Comparison of ENCODE assay signal across 9 mouse cellular contexts in the genomic region with DNA sequence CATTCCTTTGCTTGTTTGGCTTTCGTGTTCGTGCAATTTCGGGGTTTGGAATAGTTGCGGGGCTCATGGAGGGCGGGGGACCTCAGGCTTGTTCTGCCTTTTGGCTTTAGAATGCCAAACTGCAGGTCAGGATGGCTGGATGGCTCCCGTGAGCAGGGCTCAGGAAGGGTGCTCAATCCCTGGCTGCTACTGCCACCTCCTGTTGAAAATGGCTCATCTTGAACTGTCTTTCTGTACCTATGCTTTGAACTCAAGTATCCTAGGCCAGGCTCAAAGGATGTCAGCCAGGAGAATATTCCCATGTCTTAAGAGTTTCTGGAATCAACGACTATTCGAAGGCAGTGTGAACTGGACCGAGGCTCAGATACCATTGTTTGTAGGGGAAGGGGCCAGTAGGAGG.
A peak's percentile ranks its signal among the peaks of the same experiment; 100 is the strongest.
DNase-seq lines count a peak whose midpoint lies in the region; ATAC-seq and TF ChIP-seq lines count a peak whose summit lies in the region.
"Had no signal": no experiment of that assay in that cellular context is flagged by ENCODE, and none has a peak within 500 bp of the region (broad histone marks: within the 10 kb centered on the region; RNA-seq: fewer than 3 reads in every experiment).

No protein-coding gene starts in this region.

- 72% methylated on average over 9 of the region's 9 CpGs for WGBS in hindbrain, embryonic 11.5 days
- WGBS in hindbrain, embryonic 12.5 days, result 75% methylated on average over 9 of the region's 9 CpGs
- WGBS in lung, embryonic 14.5 days, result 49% methylated on average over 9 of the region's 9 CpGs

- H3K9ac ChIP-seq in hindbrain, embryonic 11.5 days (ENCODE audit: low read depth, low read length), result no peak overlapping the region
- no peak overlapping the region for H3K9ac ChIP-seq in hindbrain, embryonic 12.5 days
- no peak overlapping the region for H3K9ac ChIP-seq in lung, embryonic 14.5 days
- H3K9ac ChIP-seq: limb, embryonic 13.5 days had no signal

- H3K4me3 ChIP-seq in hindbrain, embryonic 11.5 days (ENCODE audit: low read depth, low read length), result no peak overlapping the region
- H3K4me3 ChIP-seq in hindbrain, embryonic 12.5 days, result no peak overlapping the region
- no peak overlapping the region for H3K4me3 ChIP-seq in lung, embryonic 14.5 days (ENCODE audit: low read depth, low read length)
- H3K4me3 ChIP-seq: limb, embryonic 13.5 days had no signal

- ATAC-seq in hindbrain, embryonic 11.5 days (ENCODE audit: low FRiP score), result no peak
- no peak for ATAC-seq in hindbrain, embryonic 12.5 days (ENCODE audit: low FRiP score)
- peak; percentile 76; the same call in 1 of the 2 replicates for ATAC-seq in lung, embryonic 14.5 days (ENCODE audit: insufficient read depth)
- no peak for ATAC-seq in erythroblast, adult 5-6 weeks (replicated peaks; ENCODE audit: low FRiP score, poor library complexity, severe bottlenecking)

- TF ChIP-seq CTCF in lung, embryonic 14.5 days (IDR thresholded peaks at IDR 0.05; ENCODE audit: low read depth), result peak; percentile 68

- no peak overlapping the region for H3K4me2 ChIP-seq in hindbrain, embryonic 11.5 days (replicated peaks; ENCODE audit: low read depth, low read length)
- H3K4me2 ChIP-seq in hindbrain, embryonic 12.5 days (replicated peaks), result no peak overlapping the region
- no peak overlapping the region for H3K4me2 ChIP-seq in lung, embryonic 14.5 days
- H3K4me2 ChIP-seq: limb, embryonic 13.5 days had no signal

- no peak overlapping the region for H3K27ac ChIP-seq in hindbrain, embryonic 11.5 days (ENCODE audit: low read depth, low read length)
- H3K27ac ChIP-seq in hindbrain, embryonic 12.5 days, result no peak overlapping the region
- no peak overlapping the region for H3K27ac ChIP-seq in lung, embryonic 14.5 days (ENCODE audit: low read depth)
- H3K27ac ChIP-seq: limb, embryonic 13.5 days had no signal

- no peaks in the 10 kb centered on the region for H3K9me3 ChIP-seq in hindbrain, embryonic 11.5 days (ENCODE audit: control insufficient read depth, low read length)
- no peaks in the 10 kb centered on the region for H3K9me3 ChIP-seq in hindbrain, embryonic 12.5 days (replicated peaks)
- H3K9me3 ChIP-seq in lung, embryonic 14.5 days (ENCODE audit: low read depth, low read length), result no peaks in the 10 kb centered on the region
- H3K9me3 ChIP-seq: limb, embryonic 13.5 days had no signal

- no peaks in the 10 kb centered on the region for H3K36me3 ChIP-seq in hindbrain, embryonic 11.5 days (ENCODE audit: control insufficient read depth, insufficient read depth, low read length)
- H3K36me3 ChIP-seq in hindbrain, embryonic 12.5 days, result no peaks in the 10 kb centered on the region
- no peaks in the 10 kb centered on the region for H3K36me3 ChIP-seq in lung, embryonic 14.5 days (ENCODE audit: insufficient read depth)
- H3K36me3 ChIP-seq: limb, embryonic 13.5 days had no signal

- no peaks in the 10 kb centered on the region for H3K27me3 ChIP-seq in hindbrain, embryonic 11.5 days (ENCODE audit: control insufficient read depth, insufficient read depth, low read length)
- H3K27me3 ChIP-seq in hindbrain, embryonic 12.5 days, result no peaks in the 10 kb centered on the region
- H3K27me3 ChIP-seq in lung, embryonic 14.5 days (ENCODE audit: insufficient read depth, low read length), result no peaks in the 10 kb centered on the region
- H3K27me3 ChIP-seq: limb, embryonic 13.5 days had no signal

- DNase-seq in hindbrain, embryonic 11.5 days (ENCODE audit: low spot score), result peak; percentile 28
- DNase-seq in adrenal gland, postnatal 25 days, result peak; percentile 9
- peak; percentile 62 for DNase-seq in heart, postnatal 4 days
- peak; percentile 75 for DNase-seq in lung, embryonic 14.5 days
- DNase-seq in urinary bladder, postnatal 36 days (ENCODE audit: low spot score in 2 of 2), result peak; percentile 48 to 61
- DNase-seq in gastrocnemius, postnatal 25 days, result no peak

- no peaks in the 10 kb centered on the region for H3K4me1 ChIP-seq in hindbrain, embryonic 11.5 days (replicated peaks; ENCODE audit: control insufficient read depth, insufficient read depth, low read length)
- 0 out of 2 replicates have a peak, but pooled peaks cover 1% of the 10 kb centered on the region for H3K4me1 ChIP-seq in hindbrain, embryonic 12.5 days
- H3K4me1 ChIP-seq in lung, embryonic 14.5 days (ENCODE audit: insufficient read depth), result no peaks in the 10 kb centered on the region
- H3K4me1 ChIP-seq: limb, embryonic 13.5 days had no signal
